Mouse (Mus musculus): ENCODE measurements around the gene Plcb4. TPM values are rescaled to one million over a fixed set of nuclear protein-coding genes. Genes with fewer than 3 reads are reported as not detected.

The Plcb4 gene
- polyA plus RNA-seq, 1 experiment from 2014 or later: 28.5 TPM

DNA sequence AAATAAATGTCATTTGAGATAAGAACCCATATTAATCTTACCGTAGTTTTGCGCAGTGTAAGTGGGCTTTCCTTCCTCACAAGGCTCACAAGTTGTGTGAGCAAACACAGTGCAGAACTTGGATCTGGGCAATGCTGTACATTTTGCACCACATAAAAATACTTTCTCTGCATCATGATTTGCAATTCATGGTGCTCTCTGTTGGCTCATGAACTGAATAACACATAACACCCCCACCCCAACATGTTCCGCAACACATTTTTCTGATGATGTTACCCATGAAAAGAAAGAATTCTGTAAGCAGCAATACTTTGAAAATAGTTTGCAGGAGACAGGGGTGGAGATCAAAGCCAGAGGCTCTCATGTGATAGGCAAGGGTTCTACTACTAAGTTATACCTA lies 174.9 kb downstream of the Plcb4 start:
- no peak overlapping the region for H3K4me2 ChIP-seq (replicated peaks)
- no peak for ATAC-seq (ENCODE audit: low FRiP score, low read depth)
- H3K27me3 ChIP-seq: no peaks in the 10 kb centered on the region
- H3K9ac ChIP-seq (replicated peaks): no peak overlapping the region
- 96% methylated on average over 3 of the region's 3 CpGs for WGBS
- H3K4me1 ChIP-seq: no peaks in the 10 kb centered on the region
- H3K9me3 ChIP-seq: no peaks in the 10 kb centered on the region
- H3K27ac ChIP-seq (replicated peaks): no peak overlapping the region
- H3K36me3 ChIP-seq: no peaks in the 10 kb centered on the region
- H3K4me3 ChIP-seq: no peak overlapping the region

DNA sequence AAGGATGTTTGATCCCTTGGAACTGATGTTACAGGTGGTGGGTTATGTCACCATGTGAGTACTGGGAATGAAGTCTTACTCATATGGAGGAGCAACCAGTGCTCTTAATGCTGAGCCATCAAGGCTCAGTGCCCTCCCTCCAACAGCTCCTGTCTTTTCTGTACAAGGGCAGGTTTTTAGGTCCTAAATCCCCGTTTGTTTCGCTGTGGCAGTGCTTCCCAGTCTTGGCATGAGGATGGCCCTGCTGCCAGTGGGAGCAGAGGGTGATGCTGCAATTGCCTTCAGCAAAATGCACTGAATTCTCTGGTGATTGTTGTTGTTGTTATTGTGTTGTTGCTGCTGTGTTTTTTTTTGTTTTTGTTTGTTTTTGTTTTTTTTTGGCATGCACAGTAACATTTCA lies 175.6 kb downstream of the Plcb4 start:
- H3K4me3 ChIP-seq: no peak overlapping the region
- no peaks in the 10 kb centered on the region for H3K4me1 ChIP-seq
- H3K9me3 ChIP-seq: no peaks in the 10 kb centered on the region
- no peak overlapping the region for H3K9ac ChIP-seq (replicated peaks)
- no peaks in the 10 kb centered on the region for H3K36me3 ChIP-seq
- no peaks in the 10 kb centered on the region for H3K27me3 ChIP-seq
- WGBS: 91% methylated on average over 2 of the region's 2 CpGs
- no peak for ATAC-seq (ENCODE audit: low FRiP score, low read depth)
- H3K4me2 ChIP-seq (replicated peaks): no peak overlapping the region
- H3K27ac ChIP-seq (replicated peaks): no peak overlapping the region

DNA sequence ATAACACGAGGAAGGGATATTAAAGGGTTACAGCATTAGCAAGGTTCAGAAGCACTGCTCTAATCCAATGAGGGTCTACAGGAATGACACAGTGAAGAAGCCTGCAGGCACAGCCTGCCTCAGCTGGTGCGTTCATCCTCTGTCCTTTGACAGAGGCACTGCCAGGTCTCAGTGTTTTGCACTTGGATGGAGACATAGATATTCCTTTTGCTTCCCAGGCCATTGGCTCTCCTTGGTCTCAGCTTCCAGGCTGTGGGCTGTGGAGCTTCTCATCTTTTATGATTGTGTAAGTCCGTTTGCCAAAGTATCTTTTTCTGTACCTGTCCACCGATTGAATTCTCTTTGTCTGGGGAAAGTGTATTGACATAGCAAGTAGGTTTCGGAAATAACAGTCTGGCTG lies 177.1 kb downstream of the Plcb4 start:
- Histone ChIP-seq H3K4me2 (replicated peaks) (no peak overlapping the region), H3K9ac (replicated peaks) (no peak overlapping the region), H3K4me3 (no peak overlapping the region), H3K36me3 (no peaks in the 10 kb centered on the region), H3K27ac (replicated peaks) (no peak overlapping the region), H3K4me1 (no peaks in the 10 kb centered on the region), H3K9me3 (no peaks in the 10 kb centered on the region), H3K27me3 (no peaks in the 10 kb centered on the region)
- no peak for ATAC-seq (ENCODE audit: low FRiP score, low read depth)
- 90% methylated on average over 5 of the region's 5 CpGs for WGBS

DNA sequence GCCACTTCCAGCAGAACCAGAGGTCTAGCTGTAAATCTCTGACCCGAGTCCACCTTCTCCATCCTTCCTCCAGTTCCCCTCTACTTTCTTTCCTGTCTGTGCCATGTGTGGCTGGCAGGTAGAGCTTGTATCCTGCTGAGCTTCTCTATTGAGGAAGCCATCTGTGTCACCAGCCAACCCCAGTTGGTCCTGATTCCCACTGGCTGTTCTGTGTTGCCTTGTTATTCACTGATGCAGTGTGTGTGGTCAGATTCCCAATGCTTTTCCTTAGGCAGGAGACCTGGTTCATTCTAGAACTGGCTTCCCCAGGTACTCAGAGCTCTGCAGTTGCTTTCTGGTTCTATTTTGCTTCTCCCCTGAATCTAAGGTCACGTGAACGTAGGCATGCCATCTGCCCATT lies 177.6 kb downstream of the Plcb4 start:
- Histone ChIP-seq H3K36me3 (no peaks in the 10 kb centered on the region), H3K27ac (replicated peaks) (no peak overlapping the region), H3K4me1 (no peaks in the 10 kb centered on the region), H3K9me3 (no peaks in the 10 kb centered on the region), H3K4me3 (no peak overlapping the region), H3K9ac (replicated peaks) (no peak overlapping the region), H3K4me2 (replicated peaks) (no peak overlapping the region), H3K27me3 (no peaks in the 10 kb centered on the region)
- no peak for ATAC-seq (ENCODE audit: low FRiP score, low read depth)
- WGBS: 84% methylated on average over 3 of the region's 3 CpGs

DNA sequence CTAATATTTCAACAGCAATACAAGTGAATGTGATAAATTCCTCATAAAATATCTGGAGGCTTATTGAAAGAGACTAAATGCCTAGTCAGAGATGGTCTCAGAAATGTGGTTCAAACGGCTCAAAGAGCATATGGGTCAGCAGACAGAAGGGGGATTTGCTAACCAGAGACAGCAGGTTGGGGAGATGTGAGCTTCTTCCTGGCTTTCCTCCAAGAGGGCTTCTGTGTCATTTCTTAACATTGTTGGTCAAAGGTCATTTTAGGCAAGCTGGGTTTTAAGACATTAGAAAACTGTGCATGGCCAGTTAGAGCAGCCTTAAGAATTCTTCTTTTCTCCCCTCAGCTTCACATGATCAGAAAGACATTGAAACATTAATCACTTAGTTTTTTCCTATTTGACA lies 178.9 kb downstream of the Plcb4 start:
- Histone ChIP-seq H3K27ac (replicated peaks) (no peak overlapping the region), H3K4me2 (replicated peaks) (no peak overlapping the region), H3K9me3 (no peaks in the 10 kb centered on the region), H3K4me1 (no peaks in the 10 kb centered on the region), H3K9ac (replicated peaks) (no peak overlapping the region), H3K4me3 (no peak overlapping the region), H3K27me3 (no peaks in the 10 kb centered on the region), H3K36me3 (no peaks in the 10 kb centered on the region)
- ATAC-seq (ENCODE audit: low FRiP score, low read depth): no peak
- 87% methylated on average over 1 of the region's 1 CpGs for WGBS

DNA sequence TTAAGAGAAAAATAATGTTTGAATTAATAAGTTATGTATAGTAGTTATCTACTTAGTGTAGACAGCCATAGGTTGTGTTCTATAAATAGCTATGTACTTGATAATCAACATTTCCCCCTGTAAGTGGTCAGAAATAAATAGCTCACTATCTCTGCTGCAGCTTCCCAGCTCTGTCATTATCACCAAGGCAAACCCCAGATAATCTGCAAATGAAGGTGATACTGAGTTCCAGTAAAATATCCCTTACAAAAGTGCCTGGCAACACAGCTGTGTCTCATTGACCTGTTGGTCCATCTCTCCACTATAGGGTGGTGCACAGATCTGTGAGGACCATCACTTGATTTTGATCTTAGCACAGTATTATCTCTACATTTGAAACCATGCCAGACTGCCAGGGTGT lies 179.3 kb downstream of the Plcb4 start:
- Histone ChIP-seq H3K4me1 (no peaks in the 10 kb centered on the region), H3K27me3 (no peaks in the 10 kb centered on the region), H3K9ac (replicated peaks) (no peak overlapping the region), H3K4me2 (replicated peaks) (no peak overlapping the region), H3K9me3 (no peaks in the 10 kb centered on the region), H3K36me3 (no peaks in the 10 kb centered on the region), H3K27ac (replicated peaks) (no peak overlapping the region), H3K4me3 (no peak overlapping the region)
- no peak for ATAC-seq (ENCODE audit: low FRiP score, low read depth)

DNA sequence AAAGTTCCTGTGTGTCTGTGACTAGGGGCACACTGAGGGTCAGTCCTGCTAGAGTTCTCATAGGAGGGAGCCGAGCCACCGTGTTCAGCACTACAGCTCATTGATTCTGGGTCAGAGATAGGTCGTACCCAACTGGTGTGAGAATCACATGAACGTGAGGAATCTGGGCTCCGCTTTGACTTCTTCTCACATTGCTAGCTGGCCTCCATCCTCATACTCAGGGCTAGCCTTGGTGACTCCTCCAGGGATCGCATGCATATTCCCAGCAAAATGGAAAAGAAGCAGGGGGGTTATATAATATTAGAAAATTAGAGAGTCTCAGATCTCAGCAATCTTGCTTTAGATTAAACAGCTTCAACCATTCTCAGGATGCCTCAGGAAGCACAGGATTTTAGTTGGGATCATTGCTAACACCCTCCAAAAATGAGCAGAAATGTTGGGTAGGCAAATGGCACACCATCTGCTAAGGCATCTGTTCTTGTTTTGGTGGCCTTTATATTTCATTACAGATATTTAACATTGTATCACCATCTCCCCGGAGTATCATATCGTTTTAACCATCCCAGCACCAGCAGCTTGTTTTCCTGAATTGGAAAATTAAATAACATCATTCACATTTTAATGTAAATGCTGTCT lies 180.0 kb downstream of the Plcb4 start:
- no peaks in the 10 kb centered on the region for H3K9me3 ChIP-seq
- no peak overlapping the region for H3K27ac ChIP-seq (replicated peaks)
- no peak overlapping the region for H3K4me2 ChIP-seq (replicated peaks)
- no peaks in the 10 kb centered on the region for H3K4me1 ChIP-seq
- no peak for ATAC-seq (ENCODE audit: low FRiP score, low read depth)
- H3K9ac ChIP-seq (replicated peaks): no peak overlapping the region
- 82% methylated on average over 8 of the region's 8 CpGs for WGBS
- no peaks in the 10 kb centered on the region for H3K27me3 ChIP-seq
- H3K4me3 ChIP-seq: no peak overlapping the region
- no peaks in the 10 kb centered on the region for H3K36me3 ChIP-seq

DNA sequence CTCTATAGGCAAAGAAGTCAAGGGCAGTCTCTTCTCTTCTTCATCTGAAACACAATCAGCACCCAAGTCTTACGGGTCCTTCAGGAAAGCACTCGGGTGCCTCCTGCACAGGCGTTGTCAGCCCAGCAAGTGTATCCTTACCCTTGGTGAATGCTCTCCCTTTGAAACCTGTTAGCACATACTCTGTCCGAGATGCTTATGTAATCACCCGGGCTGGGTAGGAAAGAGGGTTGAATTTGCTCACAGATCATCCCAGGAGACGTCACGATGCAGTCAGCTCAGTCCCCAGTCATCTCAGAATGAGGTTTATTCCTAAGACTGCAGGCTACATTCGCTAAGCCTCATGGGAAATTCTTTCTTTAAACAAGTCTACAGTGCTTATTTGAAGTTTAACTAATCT lies 184.9 kb downstream of the Plcb4 start:
- H3K4me3 ChIP-seq: no peak overlapping the region
- no peaks in the 10 kb centered on the region for H3K9me3 ChIP-seq
- H3K4me1 ChIP-seq: no peaks in the 10 kb centered on the region
- H3K27ac ChIP-seq (replicated peaks): no peak overlapping the region
- H3K4me2 ChIP-seq (replicated peaks): no peak overlapping the region
- no peaks in the 10 kb centered on the region for H3K27me3 ChIP-seq
- no peak for ATAC-seq (ENCODE audit: low FRiP score, low read depth)
- 82% methylated on average over 8 of the region's 8 CpGs for WGBS
- H3K36me3 ChIP-seq: no peaks in the 10 kb centered on the region
- H3K9ac ChIP-seq (replicated peaks): no peak overlapping the region

DNA sequence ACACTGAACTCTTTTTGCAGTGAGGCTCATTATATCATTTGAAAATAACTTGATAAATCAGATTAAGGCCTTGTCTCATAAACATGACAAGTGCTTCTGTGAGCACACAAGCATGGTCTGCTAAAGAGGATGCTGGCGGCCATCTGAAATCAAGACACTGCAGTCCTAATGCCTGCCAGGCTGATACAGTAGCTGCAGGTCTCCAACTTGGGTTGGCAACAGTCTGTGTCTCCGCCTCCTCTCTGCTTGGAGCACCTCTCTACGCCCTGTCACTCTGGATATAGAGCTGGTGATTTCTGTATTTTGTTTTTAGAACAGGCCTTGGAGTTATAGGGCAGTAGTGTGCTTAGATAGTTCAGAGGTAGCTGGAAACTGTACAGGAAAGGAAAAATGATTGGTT lies 188.1 kb downstream of the Plcb4 start:
- Histone ChIP-seq H3K36me3 (no peaks in the 10 kb centered on the region), H3K27me3 (no peaks in the 10 kb centered on the region), H3K4me3 (no peak overlapping the region), H3K4me1 (no peaks in the 10 kb centered on the region), H3K27ac (replicated peaks) (no peak overlapping the region), H3K9me3 (no peaks in the 10 kb centered on the region), H3K9ac (replicated peaks) (no peak overlapping the region), H3K4me2 (replicated peaks) (no peak overlapping the region)
- ATAC-seq (ENCODE audit: low FRiP score, low read depth): no peak
- WGBS: 94% methylated on average over 3 of the region's 3 CpGs

DNA sequence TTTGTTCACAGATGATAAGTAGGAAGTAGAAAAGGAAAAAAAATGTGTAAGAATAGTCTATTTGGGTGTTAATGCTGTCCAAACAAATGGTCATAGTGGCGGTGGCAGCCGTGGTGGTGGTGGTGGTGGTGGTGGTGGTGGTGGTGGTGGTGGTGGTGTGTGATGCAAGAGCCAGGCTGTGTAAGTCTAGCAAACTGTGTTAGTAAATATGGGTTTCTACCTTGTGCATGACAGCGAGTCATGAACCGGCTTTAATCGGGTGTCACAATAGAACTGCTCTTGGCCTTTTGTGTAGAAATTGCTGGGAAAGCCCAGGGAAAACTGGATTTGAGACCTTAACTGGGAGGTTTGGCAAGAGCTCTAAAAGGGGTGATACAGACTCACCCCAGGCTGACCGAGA lies 188.9 kb downstream of the Plcb4 start:
- H3K4me2 ChIP-seq (replicated peaks): no peak overlapping the region
- ATAC-seq (ENCODE audit: low FRiP score, low read depth): no peak
- no peaks in the 10 kb centered on the region for H3K4me1 ChIP-seq
- no peaks in the 10 kb centered on the region for H3K9me3 ChIP-seq
- H3K4me3 ChIP-seq: no peak overlapping the region
- H3K36me3 ChIP-seq: no peaks in the 10 kb centered on the region
- WGBS: 85% methylated on average over 6 of the region's 6 CpGs
- no peak overlapping the region for H3K27ac ChIP-seq (replicated peaks)
- H3K27me3 ChIP-seq: no peaks in the 10 kb centered on the region
- no peak overlapping the region for H3K9ac ChIP-seq (replicated peaks)

DNA sequence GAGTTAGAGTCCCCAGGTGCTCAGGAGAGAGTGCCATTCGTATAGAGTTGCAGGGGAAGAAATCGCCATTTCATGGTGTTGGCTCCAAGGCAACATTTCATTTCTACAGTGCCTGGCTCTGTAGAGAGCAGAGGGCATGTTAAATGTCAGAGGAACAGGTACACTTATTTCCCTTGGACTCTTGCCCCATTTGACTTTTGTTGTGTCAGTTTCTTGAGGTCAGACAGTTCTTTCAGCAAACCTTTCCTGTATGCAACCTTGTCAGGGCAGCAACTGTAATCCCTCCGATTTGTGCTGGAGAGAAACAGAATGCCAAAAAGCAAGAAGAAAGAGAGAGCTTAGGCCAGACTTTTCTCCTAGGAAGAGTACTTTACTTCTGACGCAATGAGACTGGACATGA lies 189.4 kb downstream of the Plcb4 start:
- WGBS: 83% methylated on average over 4 of the region's 4 CpGs
- H3K4me3 ChIP-seq: no peak overlapping the region
- H3K9me3 ChIP-seq: no peaks in the 10 kb centered on the region

DNA sequence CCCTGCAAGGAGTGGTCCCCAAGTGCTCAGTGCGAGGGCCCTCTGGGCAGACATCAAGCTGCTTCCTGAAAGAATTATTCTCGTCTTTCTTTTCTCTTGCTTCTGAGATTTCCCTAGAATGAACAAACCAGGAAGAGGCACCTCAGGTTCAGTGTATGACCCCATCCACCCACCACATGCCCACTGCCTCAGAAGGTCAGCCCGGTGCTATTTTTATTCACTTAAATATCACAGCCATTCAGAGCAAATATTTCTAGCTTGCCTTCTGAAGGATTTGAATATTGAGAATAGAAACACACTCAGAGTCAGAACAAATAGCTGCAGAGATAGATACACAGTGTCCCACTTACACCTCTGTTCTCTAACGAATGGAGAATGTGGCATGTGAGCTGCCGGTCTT lies 193.2 kb downstream of the Plcb4 start:
- Histone ChIP-seq H3K4me1 (peaks cover 4% of the 10 kb centered on the region; the same call in 1 of the 2 replicates), H3K27ac (replicated peaks) (no peak overlapping the region), H3K9me3 (no peaks in the 10 kb centered on the region), H3K36me3 (no peaks in the 10 kb centered on the region), H3K4me3 (no peak overlapping the region), H3K4me2 (replicated peaks) (no peak overlapping the region), H3K27me3 (no peaks in the 10 kb centered on the region), H3K9ac (replicated peaks) (no peak overlapping the region)
- WGBS: 87% methylated on average over 5 of the region's 5 CpGs
- no peak for ATAC-seq (ENCODE audit: low FRiP score, low read depth)

More for the DNA sequence above, 189.4 kb downstream of the Plcb4 start:
- no peak for ATAC-seq (ENCODE audit: low FRiP score, low read depth)
- H3K27me3 ChIP-seq: no peaks in the 10 kb centered on the region
- no peaks in the 10 kb centered on the region for H3K36me3 ChIP-seq
- no peak overlapping the region for H3K9ac ChIP-seq (replicated peaks)
- H3K4me2 ChIP-seq (replicated peaks): no peak overlapping the region
- no peak overlapping the region for H3K27ac ChIP-seq (replicated peaks)
- no peaks in the 10 kb centered on the region for H3K4me1 ChIP-seq

DNA sequence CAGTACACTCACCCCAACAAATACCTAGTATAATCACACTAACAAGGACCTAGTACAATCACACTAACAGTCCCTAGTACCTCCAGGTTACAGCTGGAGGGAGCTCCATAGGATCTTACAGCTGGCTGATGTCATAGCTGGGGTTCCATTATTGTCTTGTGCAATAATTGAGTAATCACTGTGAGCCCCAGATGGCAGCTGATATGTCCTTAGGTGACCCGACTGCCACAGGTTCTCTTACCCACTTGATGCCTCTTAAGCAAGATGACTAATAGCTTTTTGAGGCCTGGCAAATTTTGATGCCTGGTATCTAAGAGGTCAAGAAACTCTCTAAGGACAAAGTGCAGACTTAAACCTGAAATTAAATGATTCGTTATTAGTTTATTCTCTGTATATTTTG lies 194.3 kb downstream of the Plcb4 start:
- Histone ChIP-seq H3K27me3 (no peaks in the 10 kb centered on the region), H3K4me2 (replicated peaks) (no peak overlapping the region), H3K9ac (replicated peaks) (no peak overlapping the region), H3K9me3 (no peaks in the 10 kb centered on the region), H3K27ac (replicated peaks) (no peak overlapping the region), H3K36me3 (no peaks in the 10 kb centered on the region), H3K4me1 (peaks cover 4% of the 10 kb centered on the region; the same call in 1 of the 2 replicates), H3K4me3 (no peak overlapping the region)
- 91% methylated on average over 2 of the region's 2 CpGs for WGBS
- no peak for ATAC-seq (ENCODE audit: low FRiP score, low read depth)
